Mouse (Mus musculus) layer of hippocampus, adult 11-12 months (tissue): ENCODE measurements around the gene Gm20821.
"Not testable (repeated sequence)": the region's sequence is repeated elsewhere in the genome, so short reads cannot be mapped to it uniquely, and the experiment has no call there.

Experiments used
- DNase-seq: peaks from one replicate; pipeline ENCODE4 v3.0.0; 2022; ENCODE audit warnings: low spot score

The Gm20821 gene

DNA sequence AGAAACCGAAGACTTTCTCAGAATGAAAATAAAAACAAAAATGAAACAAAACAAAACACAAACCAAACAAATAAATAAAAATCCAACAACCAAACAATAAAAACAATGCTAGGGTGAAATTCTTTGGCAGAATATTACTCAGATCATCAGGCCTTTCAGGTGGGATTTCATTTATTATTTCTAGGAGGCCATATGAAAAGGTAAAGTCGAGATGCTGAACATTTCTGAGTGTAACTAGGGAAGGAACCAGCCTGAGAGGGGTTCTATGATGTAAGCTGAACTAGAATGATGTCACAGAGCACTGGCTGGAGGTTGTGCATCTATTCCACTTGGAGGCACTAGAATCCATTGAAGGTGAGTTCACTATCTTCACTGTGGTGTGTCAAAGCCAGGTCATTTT is at the start of gene Gm20821:
Gm20821 (plus strand) TSS at position 301 of the 400 bp plus-strand sequence.
- not testable (repeated sequence) for DNase-seq
